Mouse (Mus musculus) liver, embryonic 12.5 days (tissue): ENCODE results near the gene Yars. TPM values are rescaled to one million over a fixed set of nuclear protein-coding genes. Genes with fewer than 3 reads are reported as not detected.

ENCODE experiments used
- ATAC-seq: fragments of 200-750 bp; cut with Nextera tagmentation; 2 replicates; pipeline ENCODE4 v1.8.0; 2017; ENCODE audit warnings: moderate number of reproducible peaks, mild to moderate bottlenecking, moderate library complexity
- H3K27ac ChIP-seq: fragments of 300-500 bp; sonication (generic); 2 replicates; pipeline ENCODE4 v1.5.1; 2016; ENCODE audit warnings: mild to moderate bottlenecking
- H3K27me3 ChIP-seq: fragments of 300-500 bp; sonication (generic); replicated peaks from 2 replicates; pipeline ENCODE4 v1.6.1; 2016; ENCODE audit warnings: mild to moderate bottlenecking, moderate library complexity
- H3K36me3 ChIP-seq: fragments of 300-500 bp; sonication (generic); 2 replicates; pipeline ENCODE4 v1.6.1; 2016; ENCODE audit warnings: mild to moderate bottlenecking, moderate library complexity
- H3K4me1 ChIP-seq: fragments of 300-500 bp; sonication (generic); 2 replicates; pipeline ENCODE4 v1.6.1; 2016
- H3K4me2 ChIP-seq: fragments of 300-500 bp; sonication (generic); 2 replicates; pipeline ENCODE4 v1.6.1; 2016; ENCODE audit warnings: mild to moderate bottlenecking, moderate library complexity
- H3K4me3 ChIP-seq: fragments of 300-500 bp; sonication (generic); 2 replicates; pipeline ENCODE4 v1.5.1; 2016; ENCODE audit warnings: mild to moderate bottlenecking, moderate library complexity
- H3K9ac ChIP-seq: fragments of 300-500 bp; sonication (generic); 2 replicates; pipeline ENCODE4 v1.6.1; 2016; ENCODE audit warnings: mild to moderate bottlenecking, moderate library complexity
- H3K9me3 ChIP-seq: fragments of 300-500 bp; sonication (generic); replicated peaks from 2 replicates; pipeline ENCODE4 v1.6.1; 2016; ENCODE audit warnings: mild to moderate bottlenecking, moderate library complexity
- WGBS: fragments of 180-500 bp; shearing (Covaris S2); methylation state at CpG from one replicate; pipeline ENCODE4 v1.1.7; 2016; ENCODE audit not compliant: insufficient replicate concordance; 5-methylcytosine and 5-hydroxymethylcytosine counted together
- polyA plus RNA-seq: library from polyadenylated mRNA; unstranded; fragments of >200 nt; fragmentation: Nextera tagmentation; extraction: Ambion mirVana; gene quantifications from 2 replicates; pipeline ENCODE4 v1.2.1, GENCODE M21; 2016

Gene Yars
- polyA plus RNA-seq, 1 experiment from 2014 or later, result 92.9 TPM

GRCm38 (mm10) chr4:129248243-129248767 is 58.7 kb downstream of the Yars start:
- no peak for ATAC-seq
- H3K4me1 ChIP-seq, result peaks cover 50% of the 10 kb centered on the region
- peak overlapping the region; percentile 86 for H3K4me2 ChIP-seq
- H3K9ac ChIP-seq, result peak overlapping the region; percentile 67
- H3K4me3 ChIP-seq, result peak overlapping the region; percentile 65
- H3K9me3 ChIP-seq, result no peaks in the 10 kb centered on the region
- 1% methylated on average over 53 of the region's 74 CpGs for WGBS
- H3K27me3 ChIP-seq, result peaks cover 83% of the 10 kb centered on the region
- H3K36me3 ChIP-seq, result no peaks in the 10 kb centered on the region
- H3K27ac ChIP-seq, result no peak overlapping the region

DNA sequence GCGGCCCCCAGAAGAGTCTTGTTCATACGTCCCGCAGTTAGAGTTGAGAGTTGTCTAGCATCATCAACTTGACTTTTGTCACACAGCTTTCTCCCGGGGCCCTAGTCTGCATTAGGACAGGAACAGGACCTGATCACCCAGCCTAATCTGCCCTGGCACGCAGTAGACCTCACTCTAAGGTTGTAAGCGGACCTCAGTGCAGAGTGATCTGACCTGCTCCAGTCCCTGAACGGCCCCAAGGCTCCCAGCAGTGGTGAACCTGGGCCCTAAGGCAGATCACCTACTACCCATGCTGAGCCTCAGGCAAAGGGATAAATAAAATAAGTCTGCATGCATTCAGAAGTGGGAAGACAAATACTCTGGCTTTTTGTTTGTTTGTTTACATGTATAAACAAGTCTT is 59.7 kb downstream of the Yars start:
- WGBS, result 35% methylated on average over 7 of the region's 7 CpGs

DNA sequence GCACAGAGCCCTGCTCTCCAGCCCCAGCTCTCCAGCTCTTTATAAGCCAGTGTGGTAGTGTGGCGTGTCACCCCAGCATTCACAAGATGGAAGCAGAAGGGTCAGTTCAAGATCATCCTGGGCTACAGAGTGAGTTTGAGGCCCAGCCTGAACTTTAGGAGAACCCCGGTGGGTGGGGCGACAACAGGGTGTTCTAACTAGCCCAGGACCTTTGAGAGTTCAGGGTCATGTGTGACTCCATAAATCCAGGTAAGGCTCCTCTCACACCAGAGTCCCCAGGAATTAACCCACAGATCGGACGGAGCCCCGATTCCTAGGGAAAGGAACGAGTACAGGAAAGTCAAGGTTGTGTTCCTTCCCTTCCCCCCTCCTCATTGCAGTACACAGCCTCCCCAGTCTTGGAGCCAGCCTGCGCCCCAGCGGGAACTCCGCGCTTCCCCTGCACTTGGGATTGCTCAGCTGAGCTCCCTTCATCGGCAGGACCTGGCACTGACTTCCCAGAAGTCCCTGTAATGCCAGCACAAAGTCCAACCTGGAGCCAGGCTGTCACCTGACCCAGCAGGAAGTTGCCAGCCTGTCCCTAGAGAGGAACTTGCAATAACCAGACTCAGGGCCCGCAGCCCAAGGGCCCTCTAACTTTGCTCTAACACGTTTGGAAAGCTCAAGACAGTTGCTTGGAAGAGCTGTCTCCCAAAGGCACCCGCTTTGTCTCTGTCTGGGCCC is 61.4 kb downstream of the Yars start:
- Histone ChIP-seq H3K4me1 (peaks cover 38% of the 10 kb centered on the region), H3K27me3 (peaks cover 64% of the 10 kb centered on the region), H3K9me3 (no peaks in the 10 kb centered on the region), H3K36me3 (no peaks in the 10 kb centered on the region), H3K27ac (no peak overlapping the region), H3K4me2 (peak overlapping the region; percentile 42), H3K9ac (no peak overlapping the region), H3K4me3 (no peak overlapping the region)
- WGBS, result 34% methylated on average over 15 of the region's 15 CpGs
- ATAC-seq, result no peak

More for the DNA sequence above, 59.7 kb downstream of the Yars start:
- peaks cover 50% of the 10 kb centered on the region for H3K4me1 ChIP-seq
- no peak overlapping the region for H3K4me2 ChIP-seq
- H3K27me3 ChIP-seq, result peaks cover 81% of the 10 kb centered on the region
- H3K27ac ChIP-seq, result no peak overlapping the region
- H3K4me3 ChIP-seq, result no peak overlapping the region
- H3K36me3 ChIP-seq, result no peaks in the 10 kb centered on the region
- no peak for ATAC-seq
- no peak overlapping the region for H3K9ac ChIP-seq
- no peaks in the 10 kb centered on the region for H3K9me3 ChIP-seq

DNA sequence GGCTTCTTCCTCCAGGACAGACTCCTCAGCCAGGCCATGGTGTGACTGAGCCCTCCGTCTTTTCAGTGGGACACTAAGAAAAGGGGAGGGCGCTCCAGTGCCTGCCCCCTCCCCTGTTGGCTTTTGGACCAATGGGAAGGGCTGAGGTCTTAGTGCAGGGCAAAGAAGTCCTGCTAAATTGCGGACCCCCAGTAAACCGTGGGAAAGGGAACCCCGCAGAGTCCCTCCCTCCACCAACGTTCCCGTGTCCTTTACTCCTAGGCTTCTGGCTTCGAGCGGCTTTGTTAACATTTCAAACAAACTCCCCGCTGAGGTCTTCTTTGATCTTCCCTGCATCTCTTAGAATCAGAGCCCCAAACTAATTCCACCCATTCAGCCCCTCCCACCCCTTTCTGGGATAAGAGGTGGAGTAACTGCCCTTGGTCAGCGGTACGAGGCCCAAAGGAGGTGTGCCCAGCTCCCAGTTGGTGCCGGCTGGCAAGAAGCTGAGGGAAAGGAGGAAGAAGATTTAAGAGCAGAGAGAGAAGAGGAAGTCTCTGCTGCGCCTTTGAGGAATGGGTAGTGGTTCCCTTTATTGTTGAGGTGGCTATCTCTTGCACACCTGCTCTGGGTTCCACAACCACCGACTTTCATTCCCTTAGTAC is 62.0 kb downstream of the Yars start:
- no peak for ATAC-seq
- H3K4me2 ChIP-seq, result peak overlapping the region; percentile 42
- peaks cover 43% of the 10 kb centered on the region for H3K4me1 ChIP-seq
- H3K4me3 ChIP-seq, result no peak overlapping the region
- H3K27me3 ChIP-seq, result peaks cover 57% of the 10 kb centered on the region
- H3K9me3 ChIP-seq, result no peaks in the 10 kb centered on the region
- no peak overlapping the region for H3K27ac ChIP-seq
- 11% methylated on average over 15 of the region's 15 CpGs for WGBS
- no peaks in the 10 kb centered on the region for H3K36me3 ChIP-seq
- H3K9ac ChIP-seq, result no peak overlapping the region

DNA sequence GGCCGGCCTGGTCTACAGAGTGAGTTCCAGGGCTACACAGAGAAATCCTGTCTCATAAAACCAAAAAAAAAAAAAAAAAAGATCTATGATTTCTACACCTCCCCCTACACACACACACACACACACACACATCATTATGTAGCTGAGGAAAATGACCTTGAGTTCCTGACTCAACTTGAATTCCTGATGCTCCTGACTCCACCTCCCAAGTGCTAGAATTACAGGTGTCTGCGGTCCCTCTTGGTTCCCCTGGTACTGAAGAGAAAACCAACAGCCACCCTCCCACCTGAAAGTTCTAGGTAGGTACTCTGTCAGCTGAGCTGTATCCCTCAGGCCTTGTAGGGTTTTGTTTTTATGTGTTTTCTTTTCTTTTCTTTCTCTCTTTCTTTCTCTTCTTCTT is 62.9 kb downstream of the Yars start:
- Histone ChIP-seq H3K4me3 (no peak overlapping the region), H3K4me1 (peaks cover 46% of the 10 kb centered on the region), H3K9ac (no peak overlapping the region), H3K27me3 (peaks cover 49% of the 10 kb centered on the region), H3K4me2 (no peak overlapping the region), H3K27ac (no peak overlapping the region), H3K36me3 (no peaks in the 10 kb centered on the region), H3K9me3 (no peaks in the 10 kb centered on the region)
- no peak for ATAC-seq
- 75% methylated on average over 2 of the region's 2 CpGs for WGBS

DNA sequence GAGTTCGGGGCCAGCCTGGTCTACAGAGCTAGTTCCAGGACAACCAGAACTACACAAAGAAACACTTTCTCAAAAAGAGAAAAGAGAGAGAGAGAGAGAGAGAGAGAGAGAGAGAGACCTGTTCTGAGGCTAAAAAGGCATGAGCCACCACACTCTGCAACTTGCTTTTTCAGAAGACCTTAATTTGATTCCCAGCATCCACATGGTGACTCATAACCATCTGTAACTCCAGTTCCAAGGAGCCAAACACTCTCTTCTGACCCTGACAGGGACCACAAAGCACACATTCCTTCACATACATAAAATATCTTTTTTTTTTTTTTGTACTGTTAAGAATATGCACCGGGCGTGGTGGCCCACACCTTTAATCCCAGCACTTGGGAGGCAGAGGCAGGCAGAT is 65.0 kb downstream of the Yars start:
- H3K36me3 ChIP-seq, result no peaks in the 10 kb centered on the region
- no peak for ATAC-seq
- no peak overlapping the region for H3K4me2 ChIP-seq
- WGBS, result 75% methylated on average over 3 of the region's 3 CpGs
- peaks cover 38% of the 10 kb centered on the region for H3K4me1 ChIP-seq
- no peak overlapping the region for H3K4me3 ChIP-seq
- no peaks in the 10 kb centered on the region for H3K9me3 ChIP-seq
- no peak overlapping the region for H3K27ac ChIP-seq
- H3K9ac ChIP-seq, result no peak overlapping the region
- H3K27me3 ChIP-seq, result peaks cover 28% of the 10 kb centered on the region

DNA sequence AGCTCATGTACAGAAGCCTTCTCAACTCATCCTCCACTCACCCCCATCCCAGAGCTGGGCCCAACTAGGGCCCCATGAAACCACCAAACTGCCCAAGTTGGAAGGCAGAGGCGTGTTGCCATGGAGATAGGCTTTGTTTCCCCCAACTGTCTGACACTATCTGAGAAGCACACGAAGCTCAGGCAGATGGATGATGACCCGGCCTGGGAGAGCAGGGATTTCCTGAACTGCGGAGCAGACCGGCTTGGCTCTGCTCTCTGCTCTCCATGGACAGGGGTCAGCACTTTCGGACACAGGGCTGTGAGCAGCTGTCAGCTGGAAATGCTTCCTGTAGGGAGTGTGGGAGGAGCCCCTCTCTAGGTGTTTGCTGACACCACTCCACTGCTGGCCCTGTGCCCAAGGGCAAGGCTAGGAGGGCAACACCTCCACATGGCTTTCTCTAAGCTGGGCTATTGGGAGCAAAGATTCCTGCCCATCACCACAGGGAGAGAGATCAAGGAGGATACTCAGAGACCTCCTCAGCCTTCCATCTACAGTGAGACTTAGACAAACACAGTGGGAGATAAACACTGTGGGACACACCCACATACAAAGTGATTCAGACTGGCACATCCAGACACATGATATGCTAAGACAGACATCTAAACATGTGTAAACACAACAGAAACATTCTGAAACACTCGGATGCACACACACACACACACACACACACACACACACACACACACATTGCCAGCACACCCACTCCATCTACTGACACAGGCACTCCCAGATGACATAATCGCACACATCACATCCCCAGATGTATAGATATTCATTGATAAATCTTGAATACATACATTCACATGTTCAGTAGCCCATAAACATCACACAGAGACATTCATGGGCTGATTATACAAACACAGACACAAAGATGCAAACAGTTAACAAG is 67.2 kb downstream of the Yars start:
- Histone ChIP-seq H3K9ac (no peak overlapping the region), H3K27me3 (peaks cover 20% of the 10 kb centered on the region), H3K4me3 (no peak overlapping the region), H3K4me2 (peak overlapping the region; percentile 35), H3K4me1 (peaks cover 33% of the 10 kb centered on the region), H3K27ac (no peak overlapping the region), H3K9me3 (no peaks in the 10 kb centered on the region), H3K36me3 (no peaks in the 10 kb centered on the region)
- peak; percentile 81 for ATAC-seq
- WGBS, result 18% methylated on average over 8 of the region's 8 CpGs

GRCm38 (mm10) chr4:129259101-129259500 is 69.5 kb downstream of the Yars start:
- 72% methylated on average over 4 of the region's 4 CpGs for WGBS

GRCm38 (mm10) chr4:129260678-129261077 is 71.1 kb downstream of the Yars start:
- no peak overlapping the region for H3K27ac ChIP-seq
- peaks cover 32% of the 10 kb centered on the region for H3K27me3 ChIP-seq
- peaks cover 50% of the 10 kb centered on the region for H3K4me1 ChIP-seq
- H3K9ac ChIP-seq, result no peak overlapping the region
- no peaks in the 10 kb centered on the region for H3K9me3 ChIP-seq
- H3K4me3 ChIP-seq, result no peak overlapping the region
- no peak for ATAC-seq
- no peaks in the 10 kb centered on the region for H3K36me3 ChIP-seq
- H3K4me2 ChIP-seq, result no peak overlapping the region
- WGBS, result 31% methylated on average over 6 of the region's 6 CpGs

More at GRCm38 (mm10) chr4:129259101-129259500, 69.5 kb downstream of the Yars start:
- Histone ChIP-seq H3K4me3 (no peak overlapping the region), H3K27me3 (peaks cover 22% of the 10 kb centered on the region), H3K9ac (no peak overlapping the region), H3K4me2 (no peak overlapping the region), H3K4me1 (peaks cover 43% of the 10 kb centered on the region), H3K9me3 (no peaks in the 10 kb centered on the region), H3K36me3 (no peaks in the 10 kb centered on the region), H3K27ac (no peak overlapping the region)
- no peak for ATAC-seq

DNA sequence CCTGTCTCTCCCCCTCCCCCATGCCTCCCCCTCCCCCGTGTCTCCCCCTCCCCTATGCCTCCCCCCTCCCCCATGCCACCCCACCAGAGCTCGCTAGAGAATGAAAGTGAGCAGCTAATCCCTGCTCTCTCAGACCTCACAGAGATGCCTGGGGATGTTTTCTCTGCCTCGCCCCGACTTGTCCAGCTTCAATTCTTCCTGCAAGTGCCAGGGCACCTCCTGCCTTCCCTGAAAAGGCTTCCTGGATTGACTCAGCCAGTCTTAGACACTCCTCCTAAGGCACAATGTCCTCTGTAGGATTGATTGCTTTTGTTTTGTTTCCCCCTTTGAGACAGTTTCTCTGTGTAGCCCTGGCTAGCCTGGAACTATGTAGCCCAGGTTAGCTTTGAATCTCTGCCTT is 71.6 kb downstream of the Yars start, which contains the start of gene C77080:
C77080 (minus strand) TSS at position 209 of the 400 bp plus-strand sequence.
- no peaks in the 10 kb centered on the region for H3K9me3 ChIP-seq
- H3K4me2 ChIP-seq, result no peak within 1 kb of the TSS
- H3K4me3 ChIP-seq, result no peak within 1 kb of the TSS
- peaks cover 50% of the 10 kb centered on the region for H3K4me1 ChIP-seq
- peaks cover 34% of the 10 kb centered on the region for H3K27me3 ChIP-seq
- 31% methylated on average over 2 of the region's 4 CpGs for WGBS
- H3K36me3 ChIP-seq, result no peaks in the 10 kb centered on the region
- no peak for ATAC-seq
- no peak within 1 kb of the TSS for H3K9ac ChIP-seq
- H3K27ac ChIP-seq, result no peak within 1 kb of the TSS

GRCm38 (mm10) chr4:129263225-129264021 is 73.9 kb downstream of the Yars start:
- Histone ChIP-seq H3K4me1 (peaks cover 46% of the 10 kb centered on the region), H3K9ac (0 out of 2 replicates have a peak overlapping the region, but pooled peaks have one; percentile 0), H3K9me3 (no peaks in the 10 kb centered on the region), H3K4me3 (no peak overlapping the region), H3K4me2 (peak overlapping the region; percentile 50), H3K27me3 (peaks cover 49% of the 10 kb centered on the region), H3K36me3 (no peaks in the 10 kb centered on the region), H3K27ac (no peak overlapping the region)
- WGBS, result 17% methylated on average over 19 of the region's 19 CpGs
- ATAC-seq, result peak; percentile 89
